Mouse (Mus musculus) adrenal gland, postnatal 4 days (tissue): ENCODE measurements around the gene Rabac1. TPM values are rescaled to one million over a fixed set of nuclear protein-coding genes. Genes with fewer than 3 reads are reported as not detected.

Experiments
- DNase-seq, 2 experiments: peaks; one replicate each; pipeline ENCODE4 v3.0.0; 2021 to 2022; ENCODE audit warnings: low spot score in 2 of 2, mixed read lengths in 2 of 2
- total RNA-seq, 2 experiments: library from RNA; stranded (reverse); gene quantifications; 2 replicates each; pipeline ENCODE4 v1.2.3; 2021

The Rabac1 gene
- total RNA-seq, 2 experiments from 2014 or later, result 204 to 208 TPM

GRCm38 (mm10) chr7:24984307-24984706, 11.8 kb upstream of the Rabac1 start:
- DNase-seq, result no peak

DNA sequence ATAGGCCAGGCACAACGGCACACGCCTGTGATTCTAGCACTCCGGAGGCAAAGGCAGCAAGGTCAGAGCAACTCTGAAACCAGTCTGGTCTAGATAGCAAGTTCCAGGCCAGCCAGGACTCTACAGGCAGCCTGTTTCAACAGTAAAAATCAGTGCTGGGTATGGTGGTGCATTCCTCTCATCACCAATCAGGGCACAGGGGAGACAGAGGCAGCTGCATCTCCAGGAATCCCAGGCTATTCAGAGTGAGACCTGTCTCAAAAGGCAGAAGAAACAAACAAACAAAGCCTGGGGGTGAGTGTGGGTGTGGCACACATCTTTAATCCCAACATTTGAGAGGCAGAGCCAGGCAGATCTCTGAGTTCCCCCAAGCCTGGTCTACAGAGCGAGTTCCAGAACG, 10.8 kb upstream of the Rabac1 start:
- DNase-seq, result no peak

DNA sequence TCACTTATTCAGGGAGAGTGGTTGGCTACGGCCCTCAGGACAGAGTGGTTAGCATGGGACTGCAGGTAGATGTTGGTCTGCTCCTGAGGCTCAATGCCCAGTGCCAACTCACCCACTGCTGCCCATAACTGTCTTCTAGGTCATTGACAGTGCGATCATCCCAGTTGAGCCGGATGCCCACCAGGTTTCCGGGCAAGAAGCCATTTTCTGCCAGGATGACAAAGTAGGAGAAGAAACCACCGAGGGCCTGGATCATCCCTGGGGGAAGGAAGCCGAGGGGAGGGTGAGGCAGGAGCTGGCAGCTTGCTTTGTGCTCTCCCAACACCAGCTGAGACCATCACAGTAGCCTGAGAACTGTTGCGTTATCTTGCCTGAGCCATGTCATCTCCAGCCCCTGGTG, 7.9 kb upstream of the Rabac1 start:
- no peak for DNase-seq

DNA sequence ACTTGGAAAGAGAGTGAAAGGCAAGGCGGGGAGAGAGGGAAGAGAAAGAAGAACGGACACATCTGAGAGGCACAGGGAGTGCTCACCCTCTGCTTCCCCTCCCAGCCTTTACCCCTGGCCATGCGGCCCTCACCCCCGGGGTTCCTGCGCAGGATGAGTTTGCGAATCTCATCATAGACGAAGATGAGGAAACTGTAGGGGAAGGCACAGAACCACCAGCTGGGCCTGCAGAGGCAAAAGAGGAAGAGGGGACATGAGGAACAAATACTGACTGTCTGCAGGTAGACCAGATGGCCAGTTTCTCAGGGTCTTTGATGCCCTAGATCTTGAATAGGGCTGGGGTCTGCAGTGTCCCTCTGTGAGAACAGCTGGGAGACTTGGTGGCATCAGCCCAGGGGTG, 6.2 kb upstream of the Rabac1 start:
- DNase-seq, result no peak

GRCm38 (mm10) chr7:24974893-24975595, 2.5 kb upstream of the Rabac1 start:
- no peak for DNase-seq

DNA sequence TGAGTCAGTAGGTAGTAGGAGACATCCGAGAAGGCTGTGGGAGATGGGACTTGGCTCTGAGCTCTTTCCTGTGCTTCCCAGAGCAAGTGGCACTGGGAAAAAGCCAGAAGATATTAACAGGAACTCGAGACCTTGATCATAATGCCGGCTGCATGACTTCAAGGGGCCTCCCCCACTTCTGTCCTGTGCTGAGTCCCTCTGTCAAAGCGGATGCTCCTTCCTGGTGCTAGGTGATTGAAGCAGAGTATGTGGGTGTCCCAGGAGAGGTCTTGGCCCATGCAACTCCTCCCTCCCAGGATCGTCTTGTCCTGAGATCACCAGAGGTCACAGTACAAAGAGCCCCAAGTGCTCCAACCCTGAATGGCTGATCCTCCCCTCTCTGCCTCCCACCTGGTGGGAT, 1.3 kb upstream of the Rabac1 start:
- no peak for DNase-seq

GRCm38 (mm10) chr7:24973208-24973607, 654 bp upstream of the Rabac1 start:
- no peak for DNase-seq

DNA sequence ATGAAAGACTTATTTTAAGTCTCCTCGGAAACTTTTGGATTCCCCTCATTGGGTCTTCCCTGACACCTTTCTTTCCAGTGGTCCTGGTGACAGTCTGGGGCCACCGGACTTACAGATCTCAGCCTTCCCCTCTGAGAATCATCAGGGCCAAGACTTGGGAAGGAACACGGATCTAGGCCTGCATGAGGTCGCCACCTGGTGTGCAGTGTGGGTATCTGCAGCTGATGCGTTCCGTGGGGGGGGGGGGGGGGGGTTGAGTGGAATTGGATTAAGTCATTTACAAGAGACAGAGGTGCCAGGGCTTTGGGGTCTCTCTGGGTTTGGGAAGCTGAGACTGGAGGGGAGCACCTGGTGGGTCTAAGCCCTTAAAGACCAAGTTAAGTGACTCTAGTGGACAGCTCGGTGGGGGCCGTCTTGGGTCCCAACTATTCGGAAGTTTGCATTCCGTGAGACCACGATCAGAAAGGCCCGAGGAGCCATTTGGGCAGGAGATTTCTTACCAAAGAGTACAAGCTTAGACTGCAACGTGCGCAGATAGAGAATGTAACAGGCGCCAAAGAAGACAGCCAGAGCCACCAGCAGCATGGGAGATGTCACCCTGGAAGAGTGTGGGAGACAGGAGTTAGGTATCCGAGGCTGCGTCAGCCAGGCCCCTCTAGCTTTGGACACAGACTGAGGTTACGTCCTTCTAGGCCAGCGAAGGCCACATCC, 1.1 kb downstream of the Rabac1 start:
- no peak for DNase-seq

GRCm38 (mm10) chr7:24970341-24970740, 2.2 kb downstream of the Rabac1 start:
- no peak for DNase-seq

DNA sequence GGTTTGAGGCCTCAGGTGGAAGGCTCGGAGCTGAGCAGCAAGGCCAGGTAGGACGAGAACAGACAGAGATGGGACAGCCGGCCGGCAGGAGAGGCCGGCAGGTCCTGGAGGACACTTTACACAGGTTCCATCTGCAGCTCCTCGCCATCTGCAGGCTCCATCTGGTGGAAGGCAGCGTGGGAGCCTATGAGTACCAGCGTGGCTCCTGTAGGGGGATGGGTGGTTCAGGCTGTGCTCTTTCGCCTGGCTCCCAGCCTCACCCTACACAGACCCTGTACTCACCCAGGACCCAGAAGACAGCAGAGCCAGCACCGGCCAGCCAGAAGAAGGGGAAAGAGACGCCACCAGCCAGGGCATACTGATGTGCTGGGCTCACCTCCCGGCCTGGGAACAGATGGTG, 2.7 kb downstream of the Rabac1 start:
- DNase-seq, result no peak

DNA sequence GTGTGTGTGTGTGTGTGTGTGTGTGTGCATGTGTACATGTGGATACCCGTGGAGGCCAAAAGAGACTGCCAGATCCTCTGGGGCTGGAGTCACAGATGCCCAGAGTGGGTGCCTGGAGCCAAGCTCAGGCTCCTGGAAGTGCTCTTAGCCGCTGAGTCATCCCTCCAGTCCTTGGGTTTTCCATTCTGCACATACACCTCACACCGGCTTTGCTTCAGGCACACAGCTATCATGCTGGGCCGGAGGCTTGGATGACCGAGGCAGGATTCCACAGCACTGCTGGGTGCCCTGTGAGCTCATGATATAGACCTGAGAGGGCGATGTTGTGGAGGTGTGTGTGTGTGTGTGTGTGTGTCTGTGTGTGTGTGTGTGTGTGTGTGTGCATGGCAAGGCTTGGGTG, 4.1 kb downstream of the Rabac1 start:
- no peak for DNase-seq

DNA sequence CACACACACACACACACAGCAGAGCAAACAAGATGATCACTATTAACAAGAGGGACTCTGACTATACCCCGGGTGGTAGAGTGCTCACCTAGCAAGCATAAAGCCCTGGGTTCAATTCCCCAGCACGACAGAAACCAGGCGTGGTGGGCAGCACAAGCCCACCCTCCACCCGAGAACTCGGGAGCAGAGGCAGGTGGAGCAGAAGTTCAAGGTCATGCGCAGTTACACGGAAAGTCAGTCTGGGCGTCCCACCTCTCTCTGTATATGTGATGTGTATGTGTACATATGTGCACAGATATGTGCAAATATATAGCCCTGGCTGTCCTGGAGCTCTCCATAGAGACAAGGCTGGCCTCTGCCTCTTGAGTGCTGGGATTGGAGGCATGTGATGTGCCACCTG, 4.6 kb downstream of the Rabac1 start:
- DNase-seq, result no peak

DNA sequence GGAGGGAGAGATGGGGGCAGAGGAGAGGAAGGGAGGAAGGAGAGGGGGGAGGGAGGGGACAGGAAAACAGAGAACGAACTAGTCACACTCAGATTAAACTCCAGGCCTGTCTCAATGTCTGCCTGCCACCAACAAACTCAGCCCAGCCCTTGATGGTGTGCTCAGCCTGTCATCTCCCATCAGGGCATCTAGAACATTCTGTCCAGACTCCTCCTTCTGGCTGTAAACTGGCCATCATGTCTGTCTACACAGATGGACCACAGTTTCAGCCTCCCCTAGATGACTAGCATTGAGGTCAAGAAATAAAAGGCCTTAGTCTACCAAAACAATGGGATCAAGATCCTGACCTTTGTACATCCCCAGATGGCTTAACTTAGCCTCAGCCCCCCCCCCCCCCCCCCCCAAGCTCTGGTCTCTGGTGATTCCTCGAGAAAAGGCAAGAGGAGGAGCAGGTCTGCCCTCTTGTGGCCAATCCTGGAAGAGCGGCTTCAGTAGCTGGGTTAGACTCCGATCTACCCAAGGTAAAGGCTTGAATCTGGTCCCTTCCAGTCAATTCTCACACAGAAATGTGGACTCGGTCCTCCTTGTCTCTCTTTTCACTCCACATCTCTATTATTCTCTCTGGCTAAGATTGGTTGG, 7.5 kb downstream of the Rabac1 start:
- peak; percentile 46 to 51 for DNase-seq

- no peak for DNase-seq
Observed at GRCm38 (mm10) chr7:24964288-24964687, 8.3 kb downstream of the Rabac1 start.

DNA sequence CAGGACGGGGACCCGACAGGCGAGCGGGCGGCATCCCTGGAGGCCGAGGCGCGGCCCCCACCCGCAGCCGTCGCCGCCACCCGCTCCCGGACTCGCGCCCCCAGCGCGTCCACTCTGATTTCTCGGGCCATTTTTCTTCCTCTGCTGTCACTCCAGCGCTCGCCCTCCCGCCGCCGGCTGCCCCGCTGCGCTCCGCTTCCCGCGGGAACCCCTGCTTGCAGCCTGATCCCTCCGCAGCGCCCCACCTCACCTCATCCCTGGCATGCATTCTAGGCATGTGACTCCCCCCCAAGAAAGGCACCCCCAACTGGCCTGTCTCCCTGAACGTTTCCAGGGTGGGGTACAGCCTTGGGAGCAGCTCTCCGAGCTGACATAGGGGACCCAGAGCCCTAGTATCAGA, 17.3 kb downstream of the Rabac1 start:
- DNase-seq, result no peak

DNA sequence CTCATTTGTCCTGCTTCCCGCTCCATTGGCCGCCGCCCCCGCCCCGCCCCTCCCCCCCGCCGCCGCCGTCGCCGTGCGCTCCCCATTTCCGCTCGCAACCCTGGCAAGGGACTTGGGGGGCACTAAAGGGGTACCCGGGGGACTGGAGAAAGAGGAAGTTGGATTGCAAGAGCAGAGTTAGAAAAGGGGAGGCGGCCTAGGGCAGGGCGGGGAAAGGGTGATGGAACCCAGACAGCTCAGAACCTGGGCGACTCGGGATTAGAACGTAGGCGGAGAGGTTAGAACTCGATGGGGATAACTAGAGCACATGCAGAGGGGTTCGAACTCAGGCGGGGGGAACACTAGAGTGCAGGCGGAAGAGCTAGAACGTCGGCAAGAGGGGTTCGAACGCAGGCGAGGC, 18.1 kb downstream of the Rabac1 start:
- no peak for DNase-seq

DNA sequence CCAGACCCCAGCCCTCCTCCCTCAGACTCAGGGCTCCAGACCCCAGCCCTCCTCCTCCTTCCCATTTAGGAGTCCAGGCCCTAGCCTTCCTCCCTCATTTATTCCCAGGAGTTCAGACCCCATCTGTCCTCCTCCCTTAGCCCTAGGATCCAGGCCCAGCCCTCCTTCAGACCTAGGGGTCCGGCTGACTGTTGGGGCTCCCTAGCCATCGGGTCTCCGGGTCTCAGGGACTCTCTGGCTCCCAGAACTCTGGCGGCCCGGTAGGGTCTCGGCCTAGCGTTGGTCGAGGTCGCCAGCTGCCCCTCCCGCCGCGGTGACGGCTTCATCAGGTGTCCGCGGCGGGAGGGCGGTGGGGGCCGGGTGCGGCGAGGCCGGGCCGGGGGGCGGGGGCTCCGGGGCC, 18.6 kb downstream of the Rabac1 start:
- DNase-seq, result no peak

- peak; percentile 55 to 65 for DNase-seq
Observed at GRCm38 (mm10) chr7:24949958-24950623, 22.5 kb downstream of the Rabac1 start.

DNA sequence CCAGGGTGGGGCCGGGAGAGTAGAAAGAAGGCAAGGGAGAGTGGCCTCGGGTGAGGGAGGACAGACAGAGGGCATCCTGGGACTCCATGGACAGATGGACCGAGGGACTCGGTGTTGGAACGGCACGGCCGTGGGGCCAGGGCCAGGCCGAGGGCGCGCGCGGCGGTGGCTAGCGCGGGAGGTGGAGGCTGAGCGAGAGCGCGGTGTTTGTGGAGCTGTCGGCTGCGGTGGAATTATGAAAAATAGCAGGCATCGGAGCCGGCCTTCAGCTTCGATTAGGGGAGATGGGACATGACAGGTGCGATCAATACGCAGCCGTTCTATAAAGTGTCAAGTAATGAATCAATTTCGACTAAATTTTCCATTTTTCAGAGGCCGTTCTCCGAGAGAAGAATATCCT, 23.8 kb downstream of the Rabac1 start:
- DNase-seq, result no peak

- no peak for DNase-seq
Observed at GRCm38 (mm10) chr7:24947316-24948048, 25.1 kb downstream of the Rabac1 start.

GRCm38 (mm10) chr7:24944257-24944950, 28.1 kb downstream of the Rabac1 start, which contains the start of gene Gm4881:
Gene Gm4881, minus strand, starts transcription at chr7:24944494.
- DNase-seq, result no peak
